Comparison of ENCODE assay signal across 15 mouse cellular contexts in the genomic region with DNA sequence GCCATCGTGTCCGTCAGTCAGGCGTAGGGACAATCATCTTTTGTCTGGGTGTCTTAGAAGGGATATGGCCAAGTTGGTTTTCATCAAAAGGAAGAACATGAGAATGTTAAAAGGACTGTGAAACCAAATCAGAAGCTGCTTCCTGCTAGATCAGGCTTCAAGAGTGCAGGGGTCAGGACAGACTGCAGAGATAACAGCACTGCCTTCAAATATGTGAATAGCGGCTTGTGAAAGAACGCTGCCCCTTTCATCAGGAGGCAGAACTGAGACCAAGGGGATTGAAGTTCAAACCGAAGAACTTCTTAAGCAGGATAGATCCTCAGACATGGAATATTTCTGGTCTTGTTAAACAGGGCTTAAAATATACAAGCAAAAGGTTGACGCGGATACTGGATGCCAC. TPM values are rescaled to one million over a fixed set of nuclear protein-coding genes. Genes with fewer than 3 reads are reported as not detected.
"Had no signal": no experiment of that assay in that cellular context is flagged by ENCODE, and none has a peak within 500 bp of the region (broad histone marks: within the 10 kb centered on the region; RNA-seq: fewer than 3 reads in every experiment).

No protein-coding gene starts in this region.

- DNase-seq: left cerebral cortex, postnatal 4 days; liver; liver, embryonic 13.5 days; liver, postnatal 0 days; lung, adult 2 months; lung, embryonic 14.5 days; midbrain, embryonic 14.5 days had no signal

- ATAC-seq: liver, embryonic 12.5 days; liver, postnatal 0 days; lung, postnatal 0 days; midbrain, embryonic 13.5 days; midbrain, embryonic 15.5 days; midbrain, embryonic 16.5 days had no signal

RNA-seq across cellular contexts. Expression of gene Ddah1, which starts 2.0 kb away (rescaled TPM):
- total RNA-seq: megakaryocyte progenitor cell, adult 5-6 weeks; megakaryocyte, adult 5-6 weeks; monocyte, adult 5-6 weeks had no signal
